Mouse (Mus musculus): ENCODE measurements around the gene Efnb1. TPM values are rescaled to one million over a fixed set of nuclear protein-coding genes. Genes with fewer than 3 reads are reported as not detected.
"Not testable (repeated sequence)": the region's sequence is repeated elsewhere in the genome, so short reads cannot be mapped to it uniquely, and the experiment has no call there.

Gene Efnb1
- 10.1 and 21.5 TPM in 2 replicates for polyA plus RNA-seq (2014; fragmentation: Nextera tagmentation; extraction: Ambion mirVana)

DNA sequence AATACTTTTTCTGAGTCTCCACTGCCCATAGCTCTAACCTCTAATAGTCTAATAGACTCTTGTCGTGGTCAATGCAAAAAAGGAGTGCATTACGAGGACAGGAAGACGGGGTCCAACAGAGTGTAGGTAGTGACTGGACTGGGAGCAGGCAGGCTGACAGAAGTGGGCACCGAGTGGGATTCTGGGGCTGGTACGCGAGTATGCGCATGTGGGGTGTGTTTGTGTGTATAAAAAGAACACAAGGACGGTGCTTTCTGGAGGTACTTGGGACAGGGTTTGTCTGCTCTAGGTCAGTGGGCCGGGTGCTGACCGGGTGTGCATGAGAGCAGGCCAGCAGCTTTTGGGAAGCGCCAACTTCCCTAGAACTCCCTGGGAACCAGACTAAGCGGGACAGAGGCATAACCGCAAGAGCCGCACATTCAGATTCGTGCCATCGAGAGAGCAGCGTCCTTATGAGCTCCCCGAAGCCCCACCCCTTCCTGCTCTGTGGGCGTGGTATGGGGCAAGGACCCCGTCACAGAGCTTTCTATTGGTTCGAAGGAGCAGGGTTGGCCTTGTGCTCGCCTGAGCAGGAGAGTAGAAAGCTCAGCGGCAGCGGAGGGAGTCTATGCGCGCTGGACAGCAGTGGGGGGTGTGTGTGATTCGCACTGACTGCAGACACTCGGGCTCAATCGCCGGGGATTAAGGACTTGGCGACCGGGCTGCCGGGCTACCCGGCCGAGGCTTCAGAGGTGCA lies at the start of gene Efnb1:
Gene Efnb1, plus strand, starts transcription at position 608 of the 736 bp plus-strand sequence.
- 19% methylated on average over 35 of the region's 35 CpGs for WGBS
- Histone ChIP-seq H3K4me3 (ENCODE audit: low read depth, low read length) (peak within 1 kb of the TSS; percentile 60), H3K9ac (replicated peaks; ENCODE audit: low read depth, low read length) (peak within 1 kb of the TSS; percentile 74), H3K27me3 (ENCODE audit: control insufficient read depth, insufficient read depth, low read length) (no peaks in the 10 kb centered on the region), H3K4me1 (ENCODE audit: control insufficient read depth, insufficient read depth, low read length) (peaks cover 10% of the 10 kb centered on the region; the same call in 1 of the 2 replicates), H3K4me2 (ENCODE audit: low read depth, low read length) (peak within 1 kb of the TSS; percentile 66), H3K27ac (ENCODE audit: low read depth, low read length) (peak within 1 kb of the TSS; percentile 67), H3K36me3 (ENCODE audit: control insufficient read depth, insufficient read depth, low read length) (no peaks in the 10 kb centered on the region), H3K9me3 (ENCODE audit: control insufficient read depth, low read length) (no peaks in the 10 kb centered on the region)
- ATAC-seq (ENCODE audit: low read depth), result peak; percentile 93

DNA sequence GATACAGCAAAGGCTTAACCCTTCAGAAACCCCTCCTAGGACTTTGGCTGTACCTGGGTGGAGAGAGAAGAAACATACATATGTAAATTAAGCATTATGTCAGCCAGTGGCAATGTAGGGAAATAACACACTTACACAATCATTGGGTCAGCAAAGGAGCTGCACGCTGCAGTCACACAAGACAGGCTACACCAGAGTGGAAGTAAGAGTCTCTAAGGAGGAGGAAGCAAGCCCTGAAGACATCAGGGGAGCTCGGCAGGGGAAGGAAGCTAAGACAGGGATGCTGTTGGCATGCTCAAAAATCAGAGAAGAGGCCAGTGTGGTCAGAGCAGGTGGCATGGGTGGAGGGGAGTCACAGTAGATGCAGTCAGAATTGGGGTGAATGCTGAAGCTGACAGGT lies 43.2 kb upstream of the Efnb1 start:
- H3K36me3 ChIP-seq (ENCODE audit: control insufficient read depth, insufficient read depth, low read length), result no peaks in the 10 kb centered on the region
- no peaks in the 10 kb centered on the region for H3K27me3 ChIP-seq (ENCODE audit: control insufficient read depth, insufficient read depth, low read length)
- no peak overlapping the region for H3K4me2 ChIP-seq (ENCODE audit: low read depth, low read length)
- 69% methylated on average over 2 of the region's 2 CpGs for WGBS
- H3K4me1 ChIP-seq (ENCODE audit: control insufficient read depth, insufficient read depth, low read length), result no peaks in the 10 kb centered on the region
- no peak overlapping the region for H3K27ac ChIP-seq (ENCODE audit: low read depth, low read length)
- ATAC-seq (ENCODE audit: low read depth), result no peak
- no peak overlapping the region for H3K4me3 ChIP-seq (ENCODE audit: low read depth, low read length)
- no peaks in the 10 kb centered on the region for H3K9me3 ChIP-seq (ENCODE audit: control insufficient read depth, low read length)
- no peak overlapping the region for H3K9ac ChIP-seq (replicated peaks; ENCODE audit: low read depth, low read length)

DNA sequence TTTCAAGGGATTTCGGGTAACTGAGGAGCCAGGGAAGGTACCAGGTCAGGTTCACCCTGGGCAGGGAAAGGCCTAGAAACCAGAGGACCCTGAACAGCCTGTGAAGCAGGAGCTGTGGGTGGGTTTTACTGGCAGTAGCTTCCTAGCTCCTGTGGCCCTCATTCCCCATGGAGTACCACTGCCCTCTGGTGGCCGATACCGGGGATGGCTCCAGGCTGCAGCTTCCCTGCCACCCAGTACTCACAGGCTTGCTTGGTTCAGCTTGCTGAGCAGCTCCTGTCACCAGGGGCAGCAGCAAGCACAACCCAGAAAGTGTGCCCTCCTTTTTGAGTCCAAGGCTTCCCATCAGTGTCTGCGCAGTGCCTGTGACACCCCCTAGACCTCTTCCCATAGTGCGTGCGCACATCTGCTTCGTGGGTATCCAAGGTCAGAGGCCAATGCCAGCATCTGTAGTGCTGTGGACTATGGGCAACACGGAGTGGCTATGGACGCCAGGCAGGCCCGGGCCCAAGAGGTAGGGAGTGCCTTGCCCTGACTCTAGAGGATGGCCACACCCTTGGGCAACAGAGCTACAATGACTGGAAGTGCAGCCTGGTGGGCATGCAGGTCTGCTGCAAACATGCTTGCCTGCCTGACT lies 24.7 kb upstream of the Efnb1 start:
- 76% methylated on average over 5 of the region's 10 CpGs for WGBS
- not testable (repeated sequence) for H3K9me3 ChIP-seq (ENCODE audit: control insufficient read depth, low read length); H3K4me3 ChIP-seq (ENCODE audit: low read depth, low read length); H3K9ac ChIP-seq (replicated peaks; ENCODE audit: low read depth, low read length); H3K27me3 ChIP-seq (ENCODE audit: control insufficient read depth, insufficient read depth, low read length); H3K36me3 ChIP-seq (ENCODE audit: control insufficient read depth, insufficient read depth, low read length); H3K4me2 ChIP-seq (ENCODE audit: low read depth, low read length); H3K4me1 ChIP-seq (ENCODE audit: control insufficient read depth, insufficient read depth, low read length); H3K27ac ChIP-seq (ENCODE audit: low read depth, low read length)
- ATAC-seq (ENCODE audit: low read depth), result peak; percentile 68; the same call in 1 of the 2 replicates

DNA sequence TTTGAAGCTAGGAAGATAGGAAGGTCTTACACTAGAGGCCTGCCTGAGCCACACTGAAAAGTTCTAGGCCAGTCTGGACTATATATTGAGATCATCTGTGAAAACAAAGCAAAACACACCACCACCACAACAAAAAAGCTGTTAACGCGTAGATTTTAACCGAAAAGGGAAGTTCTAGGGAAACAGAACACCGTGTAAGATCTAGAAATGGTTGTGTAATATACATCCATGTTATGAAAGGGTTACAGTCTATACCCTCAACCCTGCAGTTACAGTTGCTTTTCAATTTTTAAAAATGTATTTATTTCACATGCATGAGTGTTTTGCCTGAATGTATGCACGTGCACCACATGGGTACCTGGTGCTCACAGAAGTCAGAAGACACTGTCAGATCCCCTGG lies 16.4 kb upstream of the Efnb1 start:
- no peaks in the 10 kb centered on the region for H3K36me3 ChIP-seq (ENCODE audit: control insufficient read depth, insufficient read depth, low read length)
- no peak overlapping the region for H3K27ac ChIP-seq (ENCODE audit: low read depth, low read length)
- 91% methylated on average over 5 of the region's 5 CpGs for WGBS
- H3K4me3 ChIP-seq (ENCODE audit: low read depth, low read length), result no peak overlapping the region
- ATAC-seq (ENCODE audit: low read depth), result no peak
- H3K9ac ChIP-seq (replicated peaks; ENCODE audit: low read depth, low read length), result no peak overlapping the region
- H3K9me3 ChIP-seq (ENCODE audit: control insufficient read depth, low read length), result no peaks in the 10 kb centered on the region
- no peaks in the 10 kb centered on the region for H3K4me1 ChIP-seq (ENCODE audit: control insufficient read depth, insufficient read depth, low read length)
- H3K4me2 ChIP-seq (ENCODE audit: low read depth, low read length), result no peak overlapping the region
- H3K27me3 ChIP-seq (ENCODE audit: control insufficient read depth, insufficient read depth, low read length), result no peaks in the 10 kb centered on the region

DNA sequence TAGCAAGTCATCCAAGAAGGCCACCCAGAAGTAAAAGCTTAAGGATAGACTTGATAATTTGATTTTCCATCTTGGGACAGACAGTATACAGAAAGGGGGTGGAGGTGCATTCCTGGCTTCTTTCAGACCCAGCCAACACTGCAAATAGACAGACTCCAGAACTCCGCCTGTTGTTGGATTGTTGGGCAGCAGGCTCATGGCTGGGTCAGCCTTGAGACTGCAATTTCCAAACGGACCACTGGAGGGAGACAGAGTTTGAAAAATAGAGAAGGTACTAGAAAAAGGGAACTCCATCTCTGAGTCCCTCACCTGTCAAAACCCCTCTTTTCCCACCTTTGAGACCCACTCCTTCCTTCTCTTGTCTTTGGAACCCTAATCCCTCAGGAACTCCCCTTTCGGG lies 5.9 kb upstream of the Efnb1 start:
- WGBS, result 20% methylated on average over 3 of the region's 3 CpGs
- no peaks in the 10 kb centered on the region for H3K4me1 ChIP-seq (ENCODE audit: control insufficient read depth, insufficient read depth, low read length)
- no peaks in the 10 kb centered on the region for H3K9me3 ChIP-seq (ENCODE audit: control insufficient read depth, low read length)
- H3K4me2 ChIP-seq (ENCODE audit: low read depth, low read length), result no peak overlapping the region
- H3K4me3 ChIP-seq (ENCODE audit: low read depth, low read length), result no peak overlapping the region
- no peaks in the 10 kb centered on the region for H3K27me3 ChIP-seq (ENCODE audit: control insufficient read depth, insufficient read depth, low read length)
- no peak overlapping the region for H3K27ac ChIP-seq (ENCODE audit: low read depth, low read length)
- no peaks in the 10 kb centered on the region for H3K36me3 ChIP-seq (ENCODE audit: control insufficient read depth, insufficient read depth, low read length)
- ATAC-seq (ENCODE audit: low read depth), result peak; percentile 47; the same call in 1 of the 2 replicates
- H3K9ac ChIP-seq (replicated peaks; ENCODE audit: low read depth, low read length), result no peak overlapping the region

GRCm38 (mm10) chrX:99132573-99132972 lies 3.4 kb upstream of the Efnb1 start:
- Histone ChIP-seq H3K27me3 (ENCODE audit: control insufficient read depth, insufficient read depth, low read length) (no peaks in the 10 kb centered on the region), H3K36me3 (ENCODE audit: control insufficient read depth, insufficient read depth, low read length) (no peaks in the 10 kb centered on the region), H3K9ac (replicated peaks; ENCODE audit: low read depth, low read length) (no peak overlapping the region), H3K4me3 (ENCODE audit: low read depth, low read length) (no peak overlapping the region), H3K27ac (ENCODE audit: low read depth, low read length) (no peak overlapping the region), H3K9me3 (ENCODE audit: control insufficient read depth, low read length) (no peaks in the 10 kb centered on the region), H3K4me1 (ENCODE audit: control insufficient read depth, insufficient read depth, low read length) (no peaks in the 10 kb centered on the region), H3K4me2 (ENCODE audit: low read depth, low read length) (no peak overlapping the region)
- WGBS, result 79% methylated on average over 6 of the region's 6 CpGs
- no peak for ATAC-seq (ENCODE audit: low read depth)

- Histone ChIP-seq H3K27ac (ENCODE audit: low read depth, low read length) (no peak overlapping the region; the same call in 1 of the 2 replicates), H3K27me3 (ENCODE audit: control insufficient read depth, insufficient read depth, low read length) (no peaks in the 10 kb centered on the region), H3K4me3 (ENCODE audit: low read depth, low read length) (no peak overlapping the region), H3K9ac (replicated peaks; ENCODE audit: low read depth, low read length) (no peak overlapping the region), H3K9me3 (ENCODE audit: control insufficient read depth, low read length) (no peaks in the 10 kb centered on the region), H3K4me1 (ENCODE audit: control insufficient read depth, insufficient read depth, low read length) (0 out of 2 replicates have a peak, but pooled peaks cover 2% of the 10 kb centered on the region), H3K36me3 (ENCODE audit: control insufficient read depth, insufficient read depth, low read length) (no peaks in the 10 kb centered on the region), H3K4me2 (ENCODE audit: low read depth, low read length) (peak overlapping the region; percentile 42)
- ATAC-seq (ENCODE audit: low read depth), result peak; percentile 45
- WGBS, result 15% methylated on average over 14 of the region's 14 CpGs
Observed at GRCm38 (mm10) chrX:99134891-99135290, 1.0 kb upstream of the Efnb1 start.

GRCm38 (mm10) chrX:99136431-99136966 lies 569 bp downstream of the Efnb1 start:
- peak; percentile 4 for ATAC-seq (ENCODE audit: low read depth)
- no peaks in the 10 kb centered on the region for H3K36me3 ChIP-seq (ENCODE audit: control insufficient read depth, insufficient read depth, low read length)
- H3K9me3 ChIP-seq (ENCODE audit: control insufficient read depth, low read length), result no peaks in the 10 kb centered on the region
- peak overlapping the region; percentile 66 for H3K4me2 ChIP-seq (ENCODE audit: low read depth, low read length)
- WGBS, result 16% methylated on average over 39 of the region's 53 CpGs
- peak overlapping the region; percentile 67 for H3K27ac ChIP-seq (ENCODE audit: low read depth, low read length)
- H3K9ac ChIP-seq (replicated peaks; ENCODE audit: low read depth, low read length), result peak overlapping the region; percentile 74
- peaks cover 16% of the 10 kb centered on the region; the same call in 1 of the 2 replicates for H3K4me1 ChIP-seq (ENCODE audit: control insufficient read depth, insufficient read depth, low read length)
- no peaks in the 10 kb centered on the region for H3K27me3 ChIP-seq (ENCODE audit: control insufficient read depth, insufficient read depth, low read length)
- H3K4me3 ChIP-seq (ENCODE audit: low read depth, low read length), result peak overlapping the region; percentile 60

Data from neural tube, embryonic 14.5 days (tissue).